Mouse (Mus musculus): ENCODE measurements around the gene Phxr2. TPM values are rescaled to one million over a fixed set of nuclear protein-coding genes. Genes with fewer than 3 reads are reported as not detected.

The Phxr2 gene
- total and polyA plus RNA-seq, 3 experiments: not detected

DNA sequence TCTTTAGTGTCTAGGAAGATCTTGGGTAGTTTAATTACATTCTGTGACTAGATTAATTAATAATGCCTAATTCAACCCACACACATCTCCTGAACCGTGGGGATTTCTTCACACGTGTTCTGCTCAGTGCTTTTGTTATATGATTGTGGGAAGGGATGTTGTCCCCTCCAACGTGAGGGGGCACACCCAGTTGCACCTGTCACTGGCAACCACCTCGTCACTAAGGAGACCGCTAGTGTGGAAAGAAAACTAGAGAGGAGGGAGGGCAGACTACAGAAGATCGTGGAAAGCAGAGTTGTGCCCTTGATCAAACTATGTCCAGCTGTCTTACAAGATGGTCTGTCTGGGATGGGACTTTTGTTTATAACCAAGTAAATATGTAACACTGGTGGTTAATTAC is 40.1 kb downstream of the Phxr2 start:
- no peak for DNase-seq (ENCODE audit: extremely low read depth)
- Histone ChIP-seq H3K27ac (ENCODE audit: insufficient read depth, low read depth) (no peak overlapping the region), H3K4me1 (ENCODE audit: control insufficient read depth in 1 of 2, insufficient read depth in 2 of 2) (peaks cover 3 to 32% of the 10 kb centered on the region in 2 experiments; a peak in 3 of 4 replicates), H3K9me3 (replicated peaks; ENCODE audit: low read length) (peaks cover 3% of the 10 kb centered on the region), H3K36me3 (replicated peaks in 1 of 2; ENCODE audit: control insufficient read depth in 1 of 2, insufficient read depth in 1 of 2, low read length in 1 of 2) (peaks cover 0 to 1% of the 10 kb centered on the region in 2 experiments), H3K9ac (ENCODE audit: insufficient read depth, low read depth) (no peak overlapping the region), H3K4me3 (replicated peaks in 1 of 3; ENCODE audit: low read depth in 2 of 3, low read length in 2 of 3, poor library complexity in 1 of 3) (no peak overlapping the region), H3K27me3 (replicated peaks) (no peaks in the 10 kb centered on the region), H3K4me2 (ENCODE audit: insufficient read depth, low read depth, poor library complexity, severe bottlenecking) (no peak overlapping the region), H3K79me2 (replicated peaks; ENCODE audit: control insufficient read depth, extremely low read depth, insufficient read depth, poor library complexity, severe bottlenecking) (no peaks in the 10 kb centered on the region)
- TF ChIP-seq MAX (IDR thresholded peaks at IDR 0.05; ENCODE audit: low read length) (no peak), MEF2A (IDR thresholded peaks at IDR 0.05; ENCODE audit: borderline replicate concordance, low read depth, low read length) (no peak), MAFK (IDR thresholded peaks at IDR 0.05; ENCODE audit: insufficient replicate concordance, low read length) (no peak), USF2 (conservative IDR thresholded peaks at IDR 0.05; ENCODE audit: low read depth, low read length) (no peak), SIN3A (IDR thresholded peaks at IDR 0.05; ENCODE audit: low read length) (no peak), TBP (conservative IDR thresholded peaks at IDR 0.05; ENCODE audit: low read depth, low read length) (no peak), IRF4 (IDR thresholded peaks at IDR 0.05; ENCODE audit: low read depth, low read length) (no peak), TCF12 (IDR thresholded peaks at IDR 0.05; ENCODE audit: low read depth, low read length) (no peak), POLR2A (IDR thresholded peaks at IDR 0.05; ENCODE audit: low read depth, low read length) (no peak), NRF1 (IDR thresholded peaks at IDR 0.05; ENCODE audit: low read depth, low read length) (no peak), HCFC1 (IDR thresholded peaks at IDR 0.05; ENCODE audit: low read depth, low read length) (no peak), CHD1 (IDR thresholded peaks at IDR 0.05; ENCODE audit: low read depth, low read length) (no peak), USF1 (IDR thresholded peaks at IDR 0.05; ENCODE audit: low read depth, low read length) (no peak), ETS1 (conservative IDR thresholded peaks at IDR 0.05; ENCODE audit: low read depth, low read length) (no peak)
- dilution Hi-C loops (cut with MboI; ENCODE audit: extremely low pct_ligation_motif_present, extremely low pct_unique_long_range_greater_than_20kb, low sequenced_read_pairs): no loop called here
- in situ Hi-C loops (cut with MboI; ENCODE audit: low pct_ligation_motif_present, low pct_unique_long_range_greater_than_20kb, low sequenced_read_pairs): loop anchor here (25.0 kb wide), 3 partner anchors 174 to 599 kb away; partner anchors contain the start of gene Atp2b1

DNA sequence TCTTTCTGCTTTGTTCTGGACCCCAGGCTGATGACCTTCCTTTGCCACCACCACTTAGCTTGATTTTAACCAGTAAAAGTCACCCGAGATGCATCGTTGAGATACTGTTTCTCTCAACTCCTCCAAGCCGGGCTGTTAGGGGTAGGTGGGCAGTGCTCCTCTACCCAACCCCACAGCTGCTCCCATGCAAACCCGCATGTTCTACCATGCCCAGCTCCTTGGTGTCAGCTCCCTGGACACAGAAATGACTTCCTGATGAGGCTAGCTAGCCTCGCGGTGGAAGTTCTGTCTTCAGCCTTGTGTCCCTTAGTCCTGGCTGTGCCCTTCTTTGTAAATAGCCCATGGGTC is 40.9 kb downstream of the Phxr2 start:
- H3K4me2 ChIP-seq (ENCODE audit: insufficient read depth, low read depth, poor library complexity, severe bottlenecking): no peak overlapping the region
- H3K27me3 ChIP-seq (replicated peaks): no peaks in the 10 kb centered on the region
- H3K9ac ChIP-seq (ENCODE audit: insufficient read depth, low read depth): no peak overlapping the region
- H3K4me3 ChIP-seq (replicated peaks in 1 of 3; ENCODE audit: low read depth in 2 of 3, low read length in 2 of 3, poor library complexity in 1 of 3): no peak overlapping the region
- in situ Hi-C loops (cut with MboI; ENCODE audit: low pct_ligation_motif_present, low pct_unique_long_range_greater_than_20kb, low sequenced_read_pairs) (loop anchor here (25.0 kb wide), 3 partner anchors 173 to 598 kb away; partner anchors contain the start of gene Atp2b1), dilution Hi-C loops (cut with MboI; ENCODE audit: extremely low pct_ligation_motif_present, extremely low pct_unique_long_range_greater_than_20kb, low sequenced_read_pairs) (no loop called here)
- no peak for DNase-seq (ENCODE audit: extremely low read depth)
- peaks cover 0 to 1% of the 10 kb centered on the region in 2 experiments for H3K36me3 ChIP-seq (replicated peaks in 1 of 2; ENCODE audit: control insufficient read depth in 1 of 2, insufficient read depth in 1 of 2, low read length in 1 of 2)
- peaks cover 10 to 40% of the 10 kb centered on the region in 2 experiments; a peak in 3 of 4 replicates for H3K4me1 ChIP-seq (ENCODE audit: control insufficient read depth in 1 of 2, insufficient read depth in 2 of 2)
- H3K9me3 ChIP-seq (replicated peaks; ENCODE audit: low read length): peaks cover 3% of the 10 kb centered on the region
- no peak for TF ChIP-seq RAD21 (IDR thresholded peaks at IDR 0.05; ENCODE audit: low read depth, low read length)
- TF ChIP-seq NRF1 (IDR thresholded peaks at IDR 0.05; ENCODE audit: low read depth, low read length): no peak
- no peak for TF ChIP-seq MYC (IDR thresholded peaks at IDR 0.05; ENCODE audit: low read depth, low read length)
- TF ChIP-seq NELFE (IDR thresholded peaks at IDR 0.05; ENCODE audit: low read depth, low read length): no peak
- no peak for TF ChIP-seq MEF2A (IDR thresholded peaks at IDR 0.05; ENCODE audit: borderline replicate concordance, low read depth, low read length)
- TF ChIP-seq JUND (conservative IDR thresholded peaks at IDR 0.05; ENCODE audit: low read depth, low read length): no peak
- TF ChIP-seq MAFK (IDR thresholded peaks at IDR 0.05; ENCODE audit: insufficient replicate concordance, low read length): no peak
- TF ChIP-seq TBP (conservative IDR thresholded peaks at IDR 0.05; ENCODE audit: low read depth, low read length): no peak
- H3K79me2 ChIP-seq (replicated peaks; ENCODE audit: control insufficient read depth, extremely low read depth, insufficient read depth, poor library complexity, severe bottlenecking): no peaks in the 10 kb centered on the region
- no peak overlapping the region for H3K27ac ChIP-seq (ENCODE audit: insufficient read depth, low read depth)

Measured in CH12.LX (cell line).